In genomic region chr7:70349981-70350670, GRCm38 (mm10) we compare ENCODE assay signal across 8 mouse cellular contexts. TPM values are rescaled to one million over a fixed set of nuclear protein-coding genes. Genes with fewer than 3 reads are reported as not detected.
DNase-seq lines count a peak whose midpoint lies in the region; ATAC-seq lines count a peak whose summit lies in the region.

No protein-coding gene starts in this region.

- DNase-seq in embryo, embryonic 10 days (ENCODE audit: low spot score): peak; percentile 49
- DNase-seq in embryo, embryonic 10.5 days (ENCODE audit: low spot score): no peak
- DNase-seq in ES-CJ7 (ENCODE audit: low read depth, low spot score): peak; percentile 48
- no peak for DNase-seq in thymus, postnatal 10 days (ENCODE audit: low spot score in 2 of 2)
- DNase-seq in right cerebral cortex, adult 18-20 months: no peak

- peak overlapping the region; percentile 80 for H3K4me2 ChIP-seq in hindbrain, embryonic 12.5 days (replicated peaks)
- H3K4me2 ChIP-seq in liver, embryonic 16.5 days (ENCODE audit: low read depth, low read length): 0 out of 2 replicates have a peak overlapping the region, but pooled peaks have one; percentile 39

- H3K27ac ChIP-seq in hindbrain, embryonic 12.5 days: peak overlapping the region; percentile 98
- no peak overlapping the region for H3K27ac ChIP-seq in liver, embryonic 16.5 days (ENCODE audit: low read length)

- 4% methylated on average over 20 of the region's 20 CpGs for WGBS in hindbrain, embryonic 12.5 days
- WGBS in liver, embryonic 16.5 days (ENCODE audit: insufficient replicate concordance): 9% methylated on average over 20 of the region's 20 CpGs

- H3K9ac ChIP-seq in hindbrain, embryonic 12.5 days: peak overlapping the region; percentile 92
- no peak overlapping the region for H3K9ac ChIP-seq in liver, embryonic 16.5 days (ENCODE audit: low read depth, low read length)

- no peaks in the 10 kb centered on the region for H3K9me3 ChIP-seq in hindbrain, embryonic 12.5 days (replicated peaks)
- no peaks in the 10 kb centered on the region for H3K9me3 ChIP-seq in liver, embryonic 16.5 days (replicated peaks; ENCODE audit: control insufficient read depth, low read length)

- H3K36me3 ChIP-seq in hindbrain, embryonic 12.5 days: peaks cover 6% of the 10 kb centered on the region; the same call in 1 of the 2 replicates
- H3K36me3 ChIP-seq in liver, embryonic 16.5 days (ENCODE audit: control insufficient read depth, insufficient read depth): no peaks in the 10 kb centered on the region

- peaks cover 58% of the 10 kb centered on the region for H3K4me1 ChIP-seq in hindbrain, embryonic 12.5 days
- H3K4me1 ChIP-seq in liver, embryonic 16.5 days (ENCODE audit: control insufficient read depth, low read depth, low read length): no peaks in the 10 kb centered on the region

- H3K27me3 ChIP-seq in hindbrain, embryonic 12.5 days: peaks cover 15% of the 10 kb centered on the region
- peaks cover 55% of the 10 kb centered on the region for H3K27me3 ChIP-seq in liver, embryonic 16.5 days (ENCODE audit: control insufficient read depth, insufficient read depth, low read depth, low read length)

- 0 out of 2 replicates have a peak, but pooled peaks have one; percentile 15 for ATAC-seq in hindbrain, embryonic 12.5 days (ENCODE audit: low FRiP score)
- no peak for ATAC-seq in liver, embryonic 16.5 days (ENCODE audit: low read depth)
- ATAC-seq in megakaryocyte progenitor cell, adult 5-6 weeks (replicated peaks; ENCODE audit: poor library complexity): no peak

- H3K4me3 ChIP-seq in hindbrain, embryonic 12.5 days: peak overlapping the region; percentile 70
- H3K4me3 ChIP-seq in liver, embryonic 16.5 days (ENCODE audit: low read depth, low read length): peak overlapping the region; percentile 42

RNA-seq across cellular contexts. Expression of gene Nr2f2, which starts 16.4 kb away (rescaled TPM):
- 133 and 146 TPM in 2 replicates for polyA plus RNA-seq in hindbrain, embryonic 12.5 days (2016; fragmentation: Nextera tagmentation; extraction: Ambion mirVana)
- polyA plus RNA-seq in liver, embryonic 16.5 days (2015; fragmentation: Nextera tagmentation; extraction: Ambion mirVana): 6.2 and 6.7 TPM in 2 replicates
- not detected in 2 replicates for total RNA-seq in megakaryocyte progenitor cell, adult 5-6 weeks (2015)
- total RNA-seq in megakaryocyte progenitor cell, adult 5-6 weeks (2017): not detected in 2 replicates

Comparison
In these comparisons a context has a peak if more than half of its experiments do, and no peak if none do; other contexts are left out.
1. DNase-seq: peak in embryo, embryonic 10 days (single experiment) and ES-CJ7 (single experiment); none in embryo, embryonic 10.5 days (single experiment), thymus, postnatal 10 days (0 of 2) and right cerebral cortex, adult 18-20 months (single experiment).
2. RNA of gene Nr2f2, which starts 16.4 kb away (polyA plus RNA-seq): 133 to 146 TPM in hindbrain, embryonic 12.5 days; 6.2 to 6.7 TPM in liver, embryonic 16.5 days; every median in the first group is over 10 times any median in the second.